Comparison of ENCODE assay signal across 22 mouse cellular contexts in genomic region chr11:115289885-115290284, GRCm38 (mm10). TPM values are rescaled to one million over a fixed set of nuclear protein-coding genes. Genes with fewer than 3 reads are reported as not detected.
DNase-seq lines count a peak whose midpoint lies in the region; ATAC-seq and TF ChIP-seq lines count a peak whose summit lies in the region.
"Had no signal": no experiment of that assay in that cellular context is flagged by ENCODE, and none has a peak within 500 bp of the region (broad histone marks: within the 10 kb centered on the region; RNA-seq: fewer than 3 reads in every experiment).

No protein-coding gene starts in this region.

- no peaks in the 10 kb centered on the region for H3K27me3 ChIP-seq in kidney, postnatal 0 days (ENCODE audit: insufficient read depth, low read length)
- H3K27me3 ChIP-seq in lung, embryonic 16.5 days (ENCODE audit: control insufficient read depth, insufficient read depth, low read depth, low read length), result no peaks in the 10 kb centered on the region
- H3K27me3 ChIP-seq: forebrain, embryonic 12.5 days; midbrain, embryonic 15.5 days had no signal

- TF ChIP-seq CTCF in kidney, postnatal 0 days (IDR thresholded peaks at IDR 0.05; ENCODE audit: low read depth), result no peak

- H3K4me2 ChIP-seq in kidney, postnatal 0 days (ENCODE audit: low read length), result no peak overlapping the region
- H3K4me2 ChIP-seq in lung, embryonic 16.5 days (ENCODE audit: low read depth, low read length), result no peak overlapping the region
- H3K4me2 ChIP-seq: forebrain, embryonic 12.5 days; limb, embryonic 12.5 days; liver, embryonic 13.5 days; midbrain, embryonic 15.5 days had no signal

- no peaks in the 10 kb centered on the region for H3K9me3 ChIP-seq in kidney, postnatal 0 days (replicated peaks; ENCODE audit: low read length)
- H3K9me3 ChIP-seq in lung, embryonic 16.5 days (ENCODE audit: control insufficient read depth, low read length), result no peaks in the 10 kb centered on the region
- H3K9me3 ChIP-seq: forebrain, embryonic 12.5 days; limb, embryonic 12.5 days; liver, embryonic 13.5 days; midbrain, embryonic 15.5 days had no signal

- H3K27ac ChIP-seq in kidney, postnatal 0 days, result no peak overlapping the region
- peak overlapping the region; percentile 76; the same call in 1 of the 2 replicates for H3K27ac ChIP-seq in lung, embryonic 16.5 days (ENCODE audit: low read length)
- H3K27ac ChIP-seq: forebrain, embryonic 12.5 days; limb, embryonic 12.5 days; liver, embryonic 13.5 days; midbrain, embryonic 15.5 days had no signal

- H3K4me3 ChIP-seq in kidney, postnatal 0 days (replicated peaks; ENCODE audit: low read depth, low read length), result no peak overlapping the region
- H3K4me3 ChIP-seq in lung, embryonic 16.5 days (ENCODE audit: low read length), result no peak overlapping the region
- H3K4me3 ChIP-seq: forebrain, embryonic 12.5 days; heart, adult 2 months; limb, embryonic 12.5 days; liver, embryonic 13.5 days; midbrain, embryonic 15.5 days; myocyte had no signal

- ATAC-seq in kidney, postnatal 0 days (replicated peaks; ENCODE audit: low FRiP score, low read depth), result no peak
- no peak for ATAC-seq in lung, embryonic 16.5 days (ENCODE audit: low read depth)
- ATAC-seq: midbrain, embryonic 15.5 days had no signal

- peak; percentile 39 for DNase-seq in cerebellum, adult 9-11 months
- DNase-seq in cerebellum, adult 11 months, result no peak
- DNase-seq in kidney, postnatal 0 days (ENCODE audit: low spot score), result peak; percentile 35
- no peak for DNase-seq in kidney, adult 9 months
- DNase-seq in lung, postnatal 36 days, result no peak
- DNase-seq in cerebellum, postnatal 10 days, result peak; percentile 39 to 48
- DNase-seq: gastrocnemius, postnatal 14 days; liver, embryonic 13.5 days; lung, postnatal 14 days; right cerebral cortex, postnatal 14 days; spleen, adult 18-20 months had no signal

- H3K36me3 ChIP-seq in kidney, postnatal 0 days (ENCODE audit: insufficient read depth, low read length), result no peaks in the 10 kb centered on the region
- no peaks in the 10 kb centered on the region for H3K36me3 ChIP-seq in lung, embryonic 16.5 days (ENCODE audit: control insufficient read depth, insufficient read depth, low read length)
- H3K36me3 ChIP-seq: forebrain, embryonic 12.5 days; limb, embryonic 12.5 days; midbrain, embryonic 15.5 days had no signal

- 62% methylated on average over 8 of the region's 8 CpGs for WGBS in kidney, postnatal 0 days
- 69% methylated on average over 8 of the region's 8 CpGs for WGBS in lung, embryonic 16.5 days

- H3K4me1 ChIP-seq in kidney, postnatal 0 days (replicated peaks; ENCODE audit: insufficient read depth, low read length), result 0 out of 2 replicates have a peak, but pooled peaks cover 5% of the 10 kb centered on the region
- peaks cover 13% of the 10 kb centered on the region for H3K4me1 ChIP-seq in lung, embryonic 16.5 days (replicated peaks; ENCODE audit: control insufficient read depth, insufficient read depth, low read length)
- H3K4me1 ChIP-seq: limb, embryonic 12.5 days; midbrain, embryonic 15.5 days had no signal

- H3K9ac ChIP-seq in kidney, postnatal 0 days (ENCODE audit: low read depth, low read length), result no peak overlapping the region
- H3K9ac ChIP-seq in lung, embryonic 16.5 days (ENCODE audit: low read length), result no peak overlapping the region
- H3K9ac ChIP-seq: forebrain, embryonic 12.5 days; limb, embryonic 12.5 days; liver, embryonic 13.5 days; midbrain, embryonic 15.5 days had no signal

RNA-seq across cellular contexts. Expression of gene Fads6, which starts 7.6 kb away (rescaled TPM):
- polyA plus RNA-seq in kidney, postnatal 0 days (2015; fragmentation: Nextera tagmentation; extraction: Ambion mirVana), result 0.92 and 1.1 TPM in 2 replicates
- 0.30 and 0.48 TPM in 2 replicates for polyA plus RNA-seq in lung, embryonic 16.5 days (2015; fragmentation: Nextera tagmentation; extraction: Ambion mirVana)

RNA-seq across cellular contexts. Expression of gene Fdxr, which starts 13.0 kb away (rescaled TPM):
- 10.0 and 12.2 TPM in 2 replicates for polyA plus RNA-seq in kidney, postnatal 0 days (2015; fragmentation: Nextera tagmentation; extraction: Ambion mirVana)
- 14.1 and 14.2 TPM in 2 replicates for polyA plus RNA-seq in lung, embryonic 16.5 days (2015; fragmentation: Nextera tagmentation; extraction: Ambion mirVana)

RNA-seq across cellular contexts. Expression of gene Otop2, which starts 17.1 kb away (rescaled TPM):
- polyA plus RNA-seq in kidney, postnatal 0 days (2015; fragmentation: Nextera tagmentation; extraction: Ambion mirVana), result not detected in 2 replicates
- 0.09 TPM in 1 of 2 replicates, not detected in the other for polyA plus RNA-seq in lung, embryonic 16.5 days (2015; fragmentation: Nextera tagmentation; extraction: Ambion mirVana)
- polyA plus RNA-seq: C2C12; embryonic facial prominence, embryonic 11.5 days; forebrain, embryonic 12.5 days; heart, adult 2 months; heart, postnatal 0 days; hindbrain, embryonic 11.5 days; limb, embryonic 12.5 days; liver, embryonic 13.5 days; midbrain, embryonic 15.5 days; thymus, postnatal 0 days had no signal

RNA-seq across cellular contexts. Expression of gene Grin2c, which starts 22.8 kb away (rescaled TPM):
- polyA plus RNA-seq in kidney, postnatal 0 days (2015; fragmentation: Nextera tagmentation; extraction: Ambion mirVana), result not detected in 2 replicates
- 0.06 TPM in 1 of 2 replicates, not detected in the other for polyA plus RNA-seq in lung, embryonic 16.5 days (2015; fragmentation: Nextera tagmentation; extraction: Ambion mirVana)
- polyA plus RNA-seq: C2C12; forebrain, embryonic 12.5 days; heart, postnatal 0 days; myocyte had no signal

RNA-seq across cellular contexts. Expression of gene Ush1g, which starts 32.0 kb away (rescaled TPM):
- polyA plus RNA-seq in kidney, postnatal 0 days (2015; fragmentation: Nextera tagmentation; extraction: Ambion mirVana), result 0.05 TPM in 1 of 2 replicates, not detected in the other
- not detected in 2 replicates for polyA plus RNA-seq in lung, embryonic 16.5 days (2015; fragmentation: Nextera tagmentation; extraction: Ambion mirVana)
- polyA plus RNA-seq: embryonic facial prominence, embryonic 11.5 days; forebrain, embryonic 12.5 days; limb, embryonic 12.5 days; thymus, postnatal 0 days had no signal

Comparison
In these comparisons a context has a peak if more than half of its experiments do, and no peak if none do; other contexts are left out.
1. DNase-seq: peak in cerebellum, adult 9-11 months (single experiment), kidney, postnatal 0 days (single experiment) and cerebellum, postnatal 10 days (2 of 2); none in cerebellum, adult 11 months (single experiment), kidney, adult 9 months (single experiment) and lung, postnatal 36 days (single experiment).